Mouse (Mus musculus) liver, embryonic 15.5 days (tissue): ENCODE measurements at regions not wholly inside any gene's neighbourhood (a gene's known extent, or its start where the extent isn't known, plus 50 kb on each side); places are given as distances from the start of the nearest gene placed in this dataset.

Experiments
- ATAC-seq: fragments of 200-750 bp; cut with Nextera tagmentation; 2 replicates; pipeline ENCODE4 v1.8.0; 2017; ENCODE audit warnings: moderate number of reproducible peaks, mild to moderate bottlenecking, moderate library complexity; ENCODE audit not compliant: insufficient read depth
- H3K27ac ChIP-seq: fragments of 300-500 bp; sonication (generic); replicated peaks from 2 replicates; pipeline ENCODE4 v1.5.1; 2015; ENCODE audit warnings: mild to moderate bottlenecking, inconsistent platforms
- H3K27me3 ChIP-seq: fragments of 300-500 bp; sonication (generic); 2 replicates; pipeline ENCODE4 v1.6.1; 2015; ENCODE audit warnings: mild to moderate bottlenecking, inconsistent platforms
- H3K36me3 ChIP-seq: fragments of 300-500 bp; sonication (generic); replicated peaks from 2 replicates; pipeline ENCODE4 v1.6.1; 2015; ENCODE audit warnings: moderate library complexity, mild to moderate bottlenecking, inconsistent platforms
- H3K4me1 ChIP-seq: fragments of 300-500 bp; sonication (generic); replicated peaks from 2 replicates; pipeline ENCODE4 v1.6.1; 2015; ENCODE audit warnings: inconsistent platforms
- H3K4me2 ChIP-seq: fragments of 300-500 bp; sonication (generic); 2 replicates; pipeline ENCODE4 v1.6.1; 2015; ENCODE audit warnings: moderate library complexity, mild to moderate bottlenecking, inconsistent platforms
- H3K4me3 ChIP-seq: fragments of 300-500 bp; sonication (generic); replicated peaks from 2 replicates; pipeline ENCODE4 v1.5.1; 2015; ENCODE audit warnings: mild to moderate bottlenecking, inconsistent platforms
- H3K9ac ChIP-seq: fragments of 300-500 bp; sonication (generic); 2 replicates; pipeline ENCODE4 v1.6.1; 2015; ENCODE audit warnings: moderate library complexity, mild to moderate bottlenecking, inconsistent platforms
- H3K9me3 ChIP-seq: fragments of 300-500 bp; sonication (generic); replicated peaks from 2 replicates; pipeline ENCODE4 v1.6.1; 2016; ENCODE audit warnings: inconsistent platforms
- WGBS: fragments of 180-500 bp; shearing (Covaris S2); methylation state at CpG from one replicate; pipeline ENCODE4 v1.1.7; 2015; ENCODE audit warnings: mixed read lengths; ENCODE audit not compliant: insufficient replicate concordance; 5-methylcytosine and 5-hydroxymethylcytosine counted together

GRCm38 (mm10) chr7:37421704-37422103 lies 351.7 kb downstream of the Zfp536 start:
- Histone ChIP-seq H3K4me3 (no peak overlapping the region), H3K36me3 (no peaks in the 10 kb centered on the region), H3K27ac (no peak overlapping the region), H3K9ac (no peak overlapping the region), H3K9me3 (no peaks in the 10 kb centered on the region), H3K27me3 (no peaks in the 10 kb centered on the region), H3K4me1 (no peaks in the 10 kb centered on the region), H3K4me2 (no peak overlapping the region)
- 72% methylated on average over 10 of the region's 10 CpGs for WGBS
- ATAC-seq = no peak
